ENCODE assay signal across 23 mouse cellular contexts in genomic region chr12:106504285-106504684, GRCm38 (mm10).
DNase-seq lines count a peak whose midpoint lies in the region; ATAC-seq and TF ChIP-seq lines count a peak whose summit lies in the region.
"Had no signal": no experiment of that assay in that cellular context is flagged by ENCODE, and none has a peak within 500 bp of the region (broad histone marks: within the 10 kb centered on the region; RNA-seq: fewer than 3 reads in every experiment).

No protein-coding gene starts in this region.

- DNase-seq in forebrain, embryonic 11.5 days (ENCODE audit: low spot score) = peak; percentile 20
- peak; percentile 39 for DNase-seq in forebrain, postnatal 0 days
- DNase-seq in adrenal gland, adult 2 months = no peak
- DNase-seq in heart, adult 8-10 months (ENCODE audit: low spot score) = no peak
- DNase-seq: adrenal gland, postnatal 10 days; adrenal gland, postnatal 25 days; B cell, adult 2 months; cerebellum, adult 11-12 months; cerebellum, adult 2 months; cerebellum, adult 9-10 months; cerebellum, postnatal 10 days; cerebellum, postnatal 25 days had no signal

- WGBS in forebrain, embryonic 11.5 days = 91% methylated on average over 8 of the region's 8 CpGs
- WGBS in forebrain, embryonic 12.5 days = 92% methylated on average over 8 of the region's 8 CpGs
- WGBS in forebrain, embryonic 15.5 days = 66% methylated on average over 8 of the region's 8 CpGs
- WGBS in forebrain, postnatal 0 days = 58% methylated on average over 8 of the region's 8 CpGs

- no peaks in the 10 kb centered on the region; the same call in 1 of the 2 replicates for H3K4me1 ChIP-seq in forebrain, embryonic 11.5 days (replicated peaks; ENCODE audit: control insufficient read depth, insufficient read depth, low read length)
- H3K4me1 ChIP-seq in forebrain, embryonic 12.5 days = peaks cover 14% of the 10 kb centered on the region
- H3K4me1 ChIP-seq in megakaryocyte, embryonic 14.5 days = no peaks in the 10 kb centered on the region
- H3K4me1 ChIP-seq in forebrain, embryonic 15.5 days = peaks cover 23% of the 10 kb centered on the region
- no peaks in the 10 kb centered on the region for H3K4me1 ChIP-seq in forebrain, postnatal 0 days (ENCODE audit: insufficient read depth)

- no peak overlapping the region for H3K27ac ChIP-seq in forebrain, embryonic 11.5 days (ENCODE audit: low read depth, low read length)
- no peak overlapping the region for H3K27ac ChIP-seq in forebrain, embryonic 12.5 days
- H3K27ac ChIP-seq in forebrain, embryonic 15.5 days (replicated peaks) = peak overlapping the region; percentile 63
- no peak overlapping the region for H3K27ac ChIP-seq in forebrain, postnatal 0 days (ENCODE audit: low read depth, low read length)
- H3K27ac ChIP-seq: embryonic facial prominence, embryonic 10.5 days; embryonic facial prominence, embryonic 12.5 days had no signal

- no peaks in the 10 kb centered on the region for H3K27me3 ChIP-seq in forebrain, embryonic 11.5 days (ENCODE audit: control insufficient read depth, insufficient read depth, low read length)
- H3K27me3 ChIP-seq in forebrain, embryonic 12.5 days = peaks cover 21% of the 10 kb centered on the region
- H3K27me3 ChIP-seq in megakaryocyte, embryonic 14.5 days (replicated peaks) = no peaks in the 10 kb centered on the region
- no peaks in the 10 kb centered on the region for H3K27me3 ChIP-seq in forebrain, embryonic 15.5 days
- H3K27me3 ChIP-seq in forebrain, postnatal 0 days (ENCODE audit: insufficient read depth, low read length) = no peaks in the 10 kb centered on the region
- H3K27me3 ChIP-seq: CH12.LX, Patski had no signal

- no peaks in the 10 kb centered on the region for H3K9me3 ChIP-seq in forebrain, embryonic 11.5 days (ENCODE audit: control insufficient read depth, low read length)
- no peaks in the 10 kb centered on the region for H3K9me3 ChIP-seq in forebrain, embryonic 12.5 days
- H3K9me3 ChIP-seq in megakaryocyte, embryonic 14.5 days = peaks cover 78% of the 10 kb centered on the region
- H3K9me3 ChIP-seq in forebrain, embryonic 15.5 days = no peaks in the 10 kb centered on the region
- no peaks in the 10 kb centered on the region for H3K9me3 ChIP-seq in forebrain, postnatal 0 days (ENCODE audit: low read length)
- H3K9me3 ChIP-seq: embryonic facial prominence, embryonic 10.5 days; embryonic facial prominence, embryonic 12.5 days had no signal

- TF ChIP-seq CTCF in forebrain, postnatal 0 days (IDR thresholded peaks at IDR 0.05; ENCODE audit: low read depth) = no peak

- no peak overlapping the region for H3K4me2 ChIP-seq in forebrain, embryonic 11.5 days (ENCODE audit: low read depth, low read length, severe bottlenecking)
- no peak overlapping the region for H3K4me2 ChIP-seq in forebrain, embryonic 12.5 days
- H3K4me2 ChIP-seq in forebrain, embryonic 15.5 days (replicated peaks) = no peak overlapping the region
- H3K4me2 ChIP-seq in forebrain, postnatal 0 days (ENCODE audit: low read depth) = no peak overlapping the region
- H3K4me2 ChIP-seq: embryonic facial prominence, embryonic 12.5 days had no signal

- no peak overlapping the region for H3K9ac ChIP-seq in forebrain, embryonic 11.5 days (ENCODE audit: low read length)
- H3K9ac ChIP-seq in forebrain, embryonic 12.5 days = no peak overlapping the region
- no peak overlapping the region for H3K9ac ChIP-seq in forebrain, embryonic 15.5 days (replicated peaks)
- no peak overlapping the region for H3K9ac ChIP-seq in forebrain, postnatal 0 days
- H3K9ac ChIP-seq: embryonic facial prominence, embryonic 12.5 days had no signal

- no peak overlapping the region for H3K4me3 ChIP-seq in forebrain, embryonic 11.5 days (ENCODE audit: low read depth, low read length)
- H3K4me3 ChIP-seq in forebrain, embryonic 12.5 days (replicated peaks) = no peak overlapping the region
- H3K4me3 ChIP-seq in megakaryocyte, embryonic 14.5 days (replicated peaks) = peak overlapping the region; percentile 21
- no peak overlapping the region for H3K4me3 ChIP-seq in forebrain, embryonic 15.5 days
- no peak overlapping the region for H3K4me3 ChIP-seq in forebrain, postnatal 0 days (ENCODE audit: low read depth, low read length)
- H3K4me3 ChIP-seq: embryonic facial prominence, embryonic 10.5 days; embryonic facial prominence, embryonic 12.5 days had no signal

- no peak for ATAC-seq in forebrain, embryonic 11.5 days (replicated peaks; ENCODE audit: low FRiP score)
- ATAC-seq in forebrain, embryonic 12.5 days (ENCODE audit: low FRiP score) = no peak
- no peak for ATAC-seq in megakaryocyte, adult 5-6 weeks (ENCODE audit: poor library complexity, severe bottlenecking)
- peak; percentile 53; the same call in 1 of the 2 replicates for ATAC-seq in forebrain, embryonic 15.5 days (replicated peaks)
- peak; percentile 48; the same call in 1 of the 2 replicates for ATAC-seq in forebrain, postnatal 0 days
- ATAC-seq: activated CD4-positive, CD25-positive, alpha-beta regulatory T cell, adult 4 months; CD4-positive, CD25-positive, alpha-beta regulatory T cell, adult 4 months; Patski had no signal

- H3K36me3 ChIP-seq in forebrain, embryonic 11.5 days (ENCODE audit: control insufficient read depth, insufficient read depth, low read length) = no peaks in the 10 kb centered on the region
- H3K36me3 ChIP-seq in forebrain, embryonic 12.5 days (replicated peaks) = no peaks in the 10 kb centered on the region
- no peaks in the 10 kb centered on the region for H3K36me3 ChIP-seq in megakaryocyte, embryonic 14.5 days (replicated peaks; ENCODE audit: low read length)
- H3K36me3 ChIP-seq in forebrain, embryonic 15.5 days = no peaks in the 10 kb centered on the region
- H3K36me3 ChIP-seq in forebrain, postnatal 0 days (ENCODE audit: insufficient read depth) = no peaks in the 10 kb centered on the region
- H3K36me3 ChIP-seq: embryonic facial prominence, embryonic 10.5 days; embryonic facial prominence, embryonic 12.5 days; G1E had no signal

Comparison
In these comparisons a context has a peak if more than half of its experiments do, and no peak if none do; other contexts are left out.
1. ATAC-seq: peak in forebrain, embryonic 15.5 days (single experiment) and forebrain, postnatal 0 days (single experiment); none in forebrain, embryonic 11.5 days (single experiment), forebrain, embryonic 12.5 days (single experiment) and megakaryocyte, adult 5-6 weeks (single experiment).
2. DNase-seq: peak in forebrain, embryonic 11.5 days (single experiment) and forebrain, postnatal 0 days (single experiment); none in adrenal gland, adult 2 months (single experiment) and heart, adult 8-10 months (single experiment).